In genomic region chr12:113423736-113424597, GRCm38 (mm10) we compare ENCODE assay signal across 12 mouse cellular contexts.
DNase-seq lines count a peak whose midpoint lies in the region; ATAC-seq and TF ChIP-seq lines count a peak whose summit lies in the region.
"Had no signal": no experiment of that assay in that cellular context is flagged by ENCODE, and none has a peak within 500 bp of the region (broad histone marks: within the 10 kb centered on the region; RNA-seq: fewer than 3 reads in every experiment).

No protein-coding gene starts in this region.

- no peaks in the 10 kb centered on the region for H3K4me1 ChIP-seq in embryonic facial prominence, embryonic 11.5 days (ENCODE audit: control insufficient read depth, insufficient read depth, low read length)
- H3K4me1 ChIP-seq in embryonic facial prominence, embryonic 10.5 days = no peaks in the 10 kb centered on the region
- no peaks in the 10 kb centered on the region for H3K4me1 ChIP-seq in kidney, postnatal 0 days (replicated peaks; ENCODE audit: insufficient read depth, low read length)
- peaks cover 5 to 11% of the 10 kb centered on the region in 2 experiments; a peak in 2 of 4 replicates for H3K4me1 ChIP-seq in CH12.LX (ENCODE audit: control insufficient read depth in 1 of 2, insufficient read depth in 2 of 2)

- no peak overlapping the region for H3K4me3 ChIP-seq in embryonic facial prominence, embryonic 11.5 days (ENCODE audit: low read depth, low read length)
- H3K4me3 ChIP-seq in embryonic facial prominence, embryonic 10.5 days = no peak overlapping the region
- no peak overlapping the region for H3K4me3 ChIP-seq in kidney, postnatal 0 days (replicated peaks; ENCODE audit: low read depth, low read length)
- peak overlapping the region; percentile 40 to 99 (median 53) for H3K4me3 ChIP-seq in CH12.LX (replicated peaks in 1 of 3; ENCODE audit: low read depth in 2 of 3, low read length in 2 of 3, poor library complexity in 1 of 3)
- H3K4me3 ChIP-seq in macrophage (ENCODE audit: inconsistent target) = peak overlapping the region; percentile 33
- H3K4me3 ChIP-seq: erythroblast, embryonic 14.5 days had no signal

- H3K9me3 ChIP-seq in embryonic facial prominence, embryonic 11.5 days (replicated peaks; ENCODE audit: control insufficient read depth, low read length) = no peaks in the 10 kb centered on the region
- peaks cover 5% of the 10 kb centered on the region; the same call in 1 of the 2 replicates for H3K9me3 ChIP-seq in embryonic facial prominence, embryonic 10.5 days
- no peaks in the 10 kb centered on the region for H3K9me3 ChIP-seq in kidney, postnatal 0 days (replicated peaks; ENCODE audit: low read length)
- no peaks in the 10 kb centered on the region for H3K9me3 ChIP-seq in CH12.LX (replicated peaks; ENCODE audit: low read length)

- TF ChIP-seq EP300 in CH12.LX (IDR thresholded peaks at IDR 0.05; ENCODE audit: low read length) = no peak

- dilution Hi-C loops in CH12.LX (cut with MboI; ENCODE audit: extremely low pct_ligation_motif_present, extremely low pct_unique_long_range_greater_than_20kb, low sequenced_read_pairs) = no loop called here

- intact Hi-C loops in left cerebral cortex, postnatal 10 days (cut with DNase I) = no loop called here

- H3K9ac ChIP-seq in embryonic facial prominence, embryonic 11.5 days (replicated peaks; ENCODE audit: low read length) = no peak overlapping the region
- no peak overlapping the region for H3K9ac ChIP-seq in kidney, postnatal 0 days (ENCODE audit: low read depth, low read length)
- peak overlapping the region; percentile 92 for H3K9ac ChIP-seq in CH12.LX (ENCODE audit: insufficient read depth, low read depth)
- H3K9ac ChIP-seq: liver, embryonic 14.5 days had no signal

- in situ Hi-C loops in CH12.LX (cut with MboI; ENCODE audit: low pct_ligation_motif_present, low pct_unique_long_range_greater_than_20kb, low sequenced_read_pairs) = no loop called here

- no peak for DNase-seq in embryonic facial prominence, embryonic 11.5 days (ENCODE audit: low spot score)
- DNase-seq in embryonic facial prominence, embryonic 10.5 days (ENCODE audit: low spot score) = no peak
- no peak for DNase-seq in kidney, postnatal 0 days (ENCODE audit: low spot score)
- DNase-seq in kidney, postnatal 14 days = no peak
- no peak for DNase-seq in CH12.LX (ENCODE audit: extremely low read depth)
- DNase-seq in adipocyte (ENCODE audit: low spot score) = no peak
- DNase-seq in left cerebral cortex, postnatal 10 days (ENCODE audit: extremely low spot score in 1 of 2, low spot score in 2 of 2) = no peak
- DNase-seq: cerebellum, adult 11-12 months had no signal

- H3K4me2 ChIP-seq in embryonic facial prominence, embryonic 11.5 days (ENCODE audit: low read depth, low read length) = no peak overlapping the region
- H3K4me2 ChIP-seq in kidney, postnatal 0 days (ENCODE audit: low read length) = no peak overlapping the region
- H3K4me2 ChIP-seq in CH12.LX (ENCODE audit: insufficient read depth, low read depth, poor library complexity, severe bottlenecking) = peak overlapping the region; percentile 52

- TF ChIP-seq RAD21 in CH12.LX (IDR thresholded peaks at IDR 0.05; ENCODE audit: low read depth, low read length) = no peak

- no peaks in the 10 kb centered on the region for H3K27me3 ChIP-seq in embryonic facial prominence, embryonic 11.5 days (ENCODE audit: control insufficient read depth, insufficient read depth, low read length)
- no peaks in the 10 kb centered on the region for H3K27me3 ChIP-seq in embryonic facial prominence, embryonic 10.5 days (replicated peaks; ENCODE audit: low read depth, poor library complexity, severe bottlenecking)
- H3K27me3 ChIP-seq in kidney, postnatal 0 days (ENCODE audit: insufficient read depth, low read length) = no peaks in the 10 kb centered on the region
- H3K27me3 ChIP-seq in CH12.LX (replicated peaks) = no peaks in the 10 kb centered on the region

- no peaks in the 10 kb centered on the region for H3K36me3 ChIP-seq in embryonic facial prominence, embryonic 11.5 days (replicated peaks; ENCODE audit: control insufficient read depth, insufficient read depth, low read depth, low read length)
- no peaks in the 10 kb centered on the region for H3K36me3 ChIP-seq in embryonic facial prominence, embryonic 10.5 days (replicated peaks)
- H3K36me3 ChIP-seq in kidney, postnatal 0 days (ENCODE audit: insufficient read depth, low read length) = no peaks in the 10 kb centered on the region
- H3K36me3 ChIP-seq in CH12.LX (replicated peaks in 1 of 2; ENCODE audit: control insufficient read depth in 1 of 2, insufficient read depth in 1 of 2, low read length in 1 of 2) (peaks cover 72 to 78% of the 10 kb centered on the region in 2 experiments), macrophage (ENCODE audit: inconsistent target) (no peaks in the 10 kb centered on the region)

- TF ChIP-seq CTCF in kidney, postnatal 0 days (IDR thresholded peaks at IDR 0.05; ENCODE audit: low read depth) = no peak
- no peak for TF ChIP-seq CTCF in CH12.LX (conservative IDR thresholded peaks at IDR 0.05 in 1 of 2, IDR thresholded peaks at IDR 0.05 in 1 of 2; ENCODE audit: low read depth in 2 of 2, low read length in 2 of 2)

- 85% methylated on average over 6 of the region's 6 CpGs for WGBS in embryonic facial prominence, embryonic 11.5 days
- 87% methylated on average over 6 of the region's 6 CpGs for WGBS in embryonic facial prominence, embryonic 10.5 days
- WGBS in kidney, postnatal 0 days = 85% methylated on average over 6 of the region's 6 CpGs
- 76% methylated on average over 6 of the region's 6 CpGs for WGBS in macrophage (ENCODE audit: missing documents)

- peak; percentile 69 for TF ChIP-seq POLR2A in CH12.LX (IDR thresholded peaks at IDR 0.05; ENCODE audit: low read depth, low read length)

- no peak overlapping the region for H3K27ac ChIP-seq in embryonic facial prominence, embryonic 11.5 days (replicated peaks; ENCODE audit: low read depth, low read length)
- no peak overlapping the region for H3K27ac ChIP-seq in embryonic facial prominence, embryonic 10.5 days (replicated peaks)
- no peak overlapping the region for H3K27ac ChIP-seq in kidney, postnatal 0 days
- peak overlapping the region; percentile 100 for H3K27ac ChIP-seq in CH12.LX (ENCODE audit: insufficient read depth, low read depth)
- H3K27ac ChIP-seq in macrophage = peak overlapping the region; percentile 66
- H3K27ac ChIP-seq: liver, embryonic 14.5 days had no signal

- H3K79me2 ChIP-seq in CH12.LX (replicated peaks; ENCODE audit: control insufficient read depth, extremely low read depth, insufficient read depth, poor library complexity, severe bottlenecking) = peaks cover 69% of the 10 kb centered on the region
- H3K79me2 ChIP-seq in macrophage (ENCODE audit: inconsistent target) = peaks cover 16% of the 10 kb centered on the region

- 0 out of 2 replicates have a peak, but pooled peaks have one; percentile 60 for ATAC-seq in embryonic facial prominence, embryonic 11.5 days (replicated peaks; ENCODE audit: insufficient number of reproducible peaks, low FRiP score, low TSS enrichment, low read depth)
- 0 out of 2 replicates have a peak, but pooled peaks have one; percentile 13 for ATAC-seq in kidney, postnatal 0 days (replicated peaks; ENCODE audit: low FRiP score, low read depth)
- ATAC-seq: inflammation-experienced regulatory T-cells, adult 6 months had no signal

TF ChIP-seq in CH12.LX, 34 proteins besides CTCF, POLR2A, EP300 and RAD21:
- TF ChIP-seq MEF2A (IDR thresholded peaks at IDR 0.05; ENCODE audit: borderline replicate concordance, low read depth, low read length) (no peak), JUN (IDR thresholded peaks at IDR 0.05; ENCODE audit: insufficient read depth, low read depth, low read length) (no peak), USF1 (IDR thresholded peaks at IDR 0.05; ENCODE audit: low read depth, low read length) (no peak), HCFC1 (IDR thresholded peaks at IDR 0.05; ENCODE audit: low read depth, low read length) (no peak), GABPA (IDR thresholded peaks at IDR 0.05; ENCODE audit: insufficient replicate concordance, low read depth, low read length) (no peak), UBTF (IDR thresholded peaks at IDR 0.05; ENCODE audit: low read depth, low read length) (peak; percentile 92)

Comparison
In these comparisons a context has a peak if more than half of its experiments do, and no peak if none do; other contexts are left out.
1. H3K27ac ChIP-seq: peak in CH12.LX (single experiment) and macrophage (single experiment); none in embryonic facial prominence, embryonic 11.5 days (single experiment), embryonic facial prominence, embryonic 10.5 days (single experiment) and kidney, postnatal 0 days (single experiment).
2. H3K4me3 ChIP-seq: peak in CH12.LX (3 of 3) and macrophage (single experiment); none in embryonic facial prominence, embryonic 11.5 days (single experiment), embryonic facial prominence, embryonic 10.5 days (single experiment) and kidney, postnatal 0 days (single experiment).